Mouse (Mus musculus) retina, adult 2 months (tissue): ENCODE measurements around the gene Rbm20.
"Not testable (repeated sequence)": the region's sequence is repeated elsewhere in the genome, so short reads cannot be mapped to it uniquely, and the experiment has no call there.

Experiments used
- DNase-seq: peaks from one replicate; pipeline ENCODE4 v3.0.0-alpha.2; 2012; ENCODE audit warnings: low read depth, low spot score

The Rbm20 gene

DNA sequence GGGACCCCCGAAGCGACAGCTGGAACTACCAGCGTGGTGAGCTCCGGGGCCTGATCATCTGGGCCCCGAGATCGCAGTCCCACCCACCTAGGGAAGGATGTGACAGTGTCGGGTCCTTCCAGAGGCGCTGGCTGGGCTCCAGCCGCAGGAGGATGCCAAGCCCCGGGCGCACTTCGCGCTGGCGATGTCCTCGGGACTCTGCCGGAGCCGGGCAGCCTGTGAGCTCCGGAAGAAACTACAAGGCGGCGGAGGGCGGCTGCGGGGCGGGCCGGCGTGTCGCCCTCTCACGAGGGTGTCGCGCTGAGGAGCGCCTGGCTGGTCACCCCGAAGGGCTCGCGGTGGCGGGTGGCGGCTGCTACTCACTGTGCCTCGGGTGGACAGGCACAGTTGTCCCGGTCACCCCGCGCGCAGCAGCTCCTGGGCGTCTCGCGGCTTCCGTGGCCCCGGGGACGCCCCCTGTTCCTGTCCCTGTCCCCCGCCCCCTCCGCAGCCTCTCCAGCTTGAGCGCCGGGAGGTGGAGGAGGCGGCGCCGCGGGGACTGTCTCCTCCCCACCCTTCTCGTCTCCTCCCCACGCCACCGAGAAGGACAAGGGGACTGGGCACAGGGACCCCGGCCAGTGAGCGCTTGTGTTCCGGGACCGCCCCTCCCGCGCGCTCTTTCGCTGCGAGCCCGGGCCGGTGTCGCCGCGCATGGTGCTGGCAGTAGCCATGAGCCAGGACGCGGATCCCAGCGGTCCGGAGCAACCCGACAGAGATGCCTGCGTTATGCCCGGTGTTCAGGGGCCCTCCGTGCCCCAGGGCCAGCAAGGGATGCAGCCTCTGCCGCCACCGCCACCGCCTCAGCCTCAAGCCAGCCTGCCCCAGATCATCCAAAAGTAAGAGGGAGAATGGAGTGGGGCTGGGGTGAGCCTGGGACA is at the start of gene Rbm20:
Rbm20 (plus strand) TSS at position 589 of the 917 bp plus-strand sequence.
- no peak for DNase-seq

DNA sequence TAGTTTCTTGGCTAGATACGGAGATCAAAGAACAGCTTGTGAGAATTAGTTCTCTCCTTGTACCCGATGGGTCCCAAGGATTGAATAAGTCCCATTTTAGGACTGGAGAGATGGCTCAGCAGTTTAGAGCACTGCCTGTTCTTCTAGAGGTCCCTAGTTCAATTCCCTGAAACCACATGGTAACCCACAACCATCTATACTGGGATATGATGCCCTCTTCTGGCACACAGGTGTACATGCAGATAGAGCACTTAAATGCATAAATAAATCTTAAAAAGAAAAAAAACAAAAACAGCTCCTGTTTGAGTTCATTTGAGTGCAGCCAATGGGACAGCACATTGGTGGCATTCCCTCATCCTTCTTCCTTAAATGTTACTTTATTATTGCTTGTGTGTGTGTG is 39.1 kb upstream of the Rbm20 start:
- no peak for DNase-seq

DNA sequence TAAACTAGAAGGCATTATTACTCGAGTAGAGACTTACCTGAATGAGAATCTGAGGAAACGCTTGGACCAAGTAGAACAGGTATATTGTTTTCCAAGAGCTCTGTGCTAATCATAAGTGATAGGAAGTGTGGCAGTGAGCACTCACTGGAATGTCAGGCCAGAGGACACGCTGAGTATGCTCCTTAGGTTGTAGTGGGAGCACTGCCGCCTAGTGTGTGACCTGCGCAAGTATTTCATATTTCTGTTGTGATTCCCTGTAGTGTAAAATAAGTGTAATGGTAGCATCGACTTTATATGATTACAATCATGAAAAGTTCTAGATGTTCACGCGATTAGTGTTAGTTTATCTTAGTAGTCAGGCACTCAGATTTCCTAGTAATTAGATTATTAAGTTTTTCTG is 38.4 kb upstream of the Rbm20 start:
- DNase-seq: no peak

DNA sequence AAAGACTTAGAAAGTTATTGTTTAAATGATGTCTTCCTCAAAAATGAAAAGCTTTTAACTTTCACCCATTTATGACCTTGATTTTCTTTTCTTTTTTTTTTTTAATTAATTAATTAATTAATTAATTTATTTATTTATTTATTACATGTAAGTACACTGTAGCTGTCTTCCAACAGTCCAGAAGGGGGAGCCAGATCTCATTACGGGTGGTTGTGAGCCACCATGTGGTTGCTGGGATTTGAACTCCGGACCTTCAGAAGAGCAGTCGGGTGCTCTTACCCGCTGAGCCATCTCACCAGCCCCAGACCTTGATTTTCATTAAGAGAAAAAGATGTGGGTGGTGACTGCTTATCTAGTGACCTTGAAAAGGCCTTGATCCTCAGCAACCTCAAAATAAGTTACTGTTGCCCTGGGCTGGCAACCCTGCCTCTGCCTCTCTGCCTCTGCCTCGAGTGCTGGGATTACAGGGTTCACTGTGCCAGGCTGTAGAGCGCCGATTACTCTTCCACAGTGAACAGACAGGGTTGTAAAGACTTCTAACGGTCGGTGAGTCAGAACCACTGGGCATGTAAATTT is 33.0 kb upstream of the Rbm20 start:
- DNase-seq: no peak

DNA sequence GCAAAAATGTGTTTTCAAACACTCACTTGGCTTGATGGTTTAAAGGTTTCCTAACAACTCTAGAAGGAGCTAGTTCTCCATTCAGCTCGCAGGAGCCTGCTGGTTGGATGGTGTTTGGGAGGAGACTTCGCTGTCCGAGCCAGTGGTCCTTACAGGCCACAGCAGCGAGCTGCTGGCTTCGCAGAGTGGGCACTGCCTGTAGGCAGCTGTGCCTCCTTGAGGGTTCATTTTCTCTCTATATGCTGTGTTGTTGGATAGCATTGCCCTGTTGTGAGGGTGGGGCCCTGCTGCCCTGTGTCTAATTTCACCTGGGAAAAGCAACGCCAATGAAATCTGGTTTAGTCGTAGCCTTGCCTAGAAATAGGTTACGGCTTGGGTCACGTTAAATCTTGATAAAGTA is 29.8 kb upstream of the Rbm20 start:
- DNase-seq: no peak

DNA sequence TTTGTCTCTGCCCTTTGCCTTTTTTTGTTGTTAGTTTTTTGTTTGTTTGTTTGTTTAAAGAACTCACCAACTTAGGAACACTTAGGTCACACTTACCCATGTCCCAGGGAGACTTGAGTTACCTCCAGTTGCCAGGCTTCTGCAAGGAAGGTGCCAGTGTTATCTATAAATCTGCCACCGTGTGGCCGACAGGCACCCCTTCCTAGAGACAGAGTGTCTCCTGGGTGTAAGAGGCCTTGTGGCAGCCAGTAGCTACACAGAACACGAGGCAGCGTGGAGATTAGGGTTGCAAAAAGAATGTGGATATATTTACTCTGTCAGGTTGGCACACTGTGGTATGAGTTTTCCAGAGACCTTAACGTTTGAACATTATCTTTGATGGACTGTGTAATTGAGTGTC is 29.1 kb upstream of the Rbm20 start:
- DNase-seq: no peak

DNA sequence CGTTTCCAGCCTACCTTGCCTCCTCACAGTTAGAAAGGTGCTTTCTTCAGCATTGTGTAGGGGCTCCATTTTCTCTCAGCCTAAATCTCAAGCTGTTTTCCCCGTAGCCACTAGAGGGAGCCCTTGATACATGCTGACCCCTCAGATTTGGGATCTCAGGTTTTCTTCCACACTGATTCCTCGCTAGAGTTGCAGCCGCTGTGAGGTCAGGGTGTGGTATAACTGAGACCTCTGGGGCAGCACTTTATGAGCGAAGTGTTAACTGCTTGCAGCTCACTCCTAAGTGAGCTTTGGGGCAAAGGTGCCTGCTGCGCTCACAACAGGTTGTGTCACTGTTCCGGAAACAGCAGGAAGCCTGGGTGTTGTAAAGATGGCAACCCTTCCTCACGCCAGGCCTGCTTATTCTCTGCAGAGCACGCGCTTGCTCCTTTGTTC is 28.3 kb upstream of the Rbm20 start:
- DNase-seq: peak; percentile 60

DNA sequence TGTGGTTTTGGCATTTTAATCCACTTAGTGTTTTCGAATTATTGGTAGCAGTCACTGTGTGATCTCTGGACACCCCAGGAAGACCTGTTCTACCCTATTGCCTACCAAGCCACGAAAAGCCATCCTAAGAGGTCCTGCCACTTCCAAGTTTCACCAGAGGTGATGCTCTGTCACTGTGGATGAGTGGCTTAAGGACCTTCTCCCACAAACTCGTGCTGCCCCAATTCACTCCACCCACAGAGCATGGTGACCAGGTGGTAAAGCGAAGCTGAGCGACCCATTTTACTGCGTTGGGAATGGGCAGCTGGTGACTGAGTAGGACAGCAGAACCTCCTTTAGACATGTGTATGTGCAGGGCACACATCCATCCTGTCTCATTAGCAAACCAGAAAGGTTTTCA is 27.7 kb upstream of the Rbm20 start:
- no peak for DNase-seq

DNA sequence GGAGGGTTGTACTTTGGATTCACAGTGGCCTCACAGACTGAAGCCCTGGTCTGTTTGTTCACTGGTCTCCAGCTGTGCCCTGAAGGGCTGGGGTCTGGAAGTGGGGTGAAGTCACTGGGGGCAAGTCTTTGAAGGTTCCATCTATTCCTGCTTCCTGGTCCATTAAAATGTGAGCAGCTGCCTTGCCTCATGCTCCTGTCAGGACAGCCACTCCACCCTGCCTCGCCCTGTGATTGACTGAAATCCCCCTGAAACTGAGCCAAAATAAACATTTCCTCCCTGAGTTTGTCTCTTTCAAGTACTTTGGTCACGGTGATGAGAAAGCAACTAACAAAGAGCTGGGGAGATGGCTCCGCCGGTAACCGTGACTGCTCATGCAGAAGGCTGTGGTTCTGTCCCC is 27.3 kb upstream of the Rbm20 start:
- no peak for DNase-seq

DNA sequence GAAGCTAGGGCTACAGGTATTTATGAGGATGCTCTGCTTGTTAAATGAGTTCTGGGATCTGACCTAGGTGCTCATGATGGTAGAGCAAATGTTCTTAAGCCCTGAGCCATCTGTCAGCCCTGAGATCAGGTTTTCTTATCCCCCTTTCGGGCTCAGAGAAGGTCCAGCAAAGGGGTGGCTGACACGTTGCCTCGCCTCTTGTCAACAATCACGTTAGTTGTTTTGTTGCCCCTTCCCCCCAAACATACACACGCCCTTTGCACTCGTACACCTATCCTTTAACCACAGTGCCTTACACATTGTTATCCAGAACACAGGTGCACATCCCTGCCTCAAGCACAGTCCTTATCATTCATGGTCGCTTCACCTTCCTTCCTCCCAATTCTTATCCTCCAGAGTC is 26.2 kb upstream of the Rbm20 start:
- no peak for DNase-seq

DNA sequence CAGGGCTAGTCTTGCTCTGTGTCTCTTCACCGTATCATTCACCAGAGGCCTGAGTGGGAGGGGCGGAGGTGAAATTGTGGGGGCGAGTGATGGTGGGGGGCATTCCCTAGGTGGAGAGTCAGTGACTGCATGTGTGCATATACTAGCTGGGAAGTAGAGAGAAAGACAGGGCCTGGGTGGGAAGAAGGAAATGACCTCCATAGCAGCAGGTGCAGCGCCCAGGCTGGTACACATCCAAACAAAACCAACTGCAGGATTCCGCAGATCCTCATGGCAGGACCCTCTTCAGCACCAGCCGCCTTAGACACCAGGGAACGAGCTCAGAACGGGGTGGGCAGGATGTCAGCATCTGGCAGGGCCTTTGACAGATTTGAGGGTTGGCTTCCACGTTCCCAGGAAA is 24.8 kb upstream of the Rbm20 start:
- no peak for DNase-seq

DNA sequence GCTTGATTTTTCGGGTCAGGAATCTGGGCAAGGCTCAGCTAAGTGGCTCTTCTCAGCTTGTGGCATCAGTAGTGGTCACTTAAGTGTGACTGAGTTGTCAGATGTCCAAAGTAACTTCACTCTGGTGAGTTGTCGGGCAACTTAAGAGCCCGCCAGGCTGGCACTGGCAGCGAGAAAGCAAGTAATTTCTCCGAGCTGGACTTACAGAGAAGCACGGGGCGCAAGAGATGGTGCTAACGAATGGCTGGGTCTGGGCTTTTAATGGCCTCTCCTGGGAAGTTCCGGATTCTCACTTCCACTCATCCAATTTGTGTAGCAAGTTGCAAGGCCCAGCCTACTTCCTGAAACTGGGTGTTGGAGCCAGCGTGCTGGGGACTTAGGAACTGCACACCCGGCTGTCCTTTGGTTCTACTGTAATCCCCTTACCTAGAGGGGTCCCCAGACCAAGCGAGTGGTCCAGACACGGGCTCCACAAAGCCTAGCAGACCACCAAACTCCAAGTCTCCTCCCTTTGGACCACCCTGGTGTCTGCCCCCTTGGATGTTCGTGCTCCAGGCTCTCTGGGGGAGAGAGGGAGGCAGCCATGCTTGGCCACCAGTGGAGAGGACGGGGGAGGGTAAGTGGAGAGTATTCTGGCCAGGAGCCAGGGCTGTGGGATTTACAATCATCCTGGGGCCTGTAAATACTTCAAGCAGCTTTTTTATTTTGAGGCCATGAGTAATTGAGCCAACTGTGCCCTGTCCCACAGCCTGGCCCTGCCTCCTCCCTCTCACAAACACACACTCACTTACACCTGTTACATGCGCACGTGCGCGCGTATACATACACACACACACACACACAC is 23.3 kb upstream of the Rbm20 start:
- DNase-seq: no peak

DNA sequence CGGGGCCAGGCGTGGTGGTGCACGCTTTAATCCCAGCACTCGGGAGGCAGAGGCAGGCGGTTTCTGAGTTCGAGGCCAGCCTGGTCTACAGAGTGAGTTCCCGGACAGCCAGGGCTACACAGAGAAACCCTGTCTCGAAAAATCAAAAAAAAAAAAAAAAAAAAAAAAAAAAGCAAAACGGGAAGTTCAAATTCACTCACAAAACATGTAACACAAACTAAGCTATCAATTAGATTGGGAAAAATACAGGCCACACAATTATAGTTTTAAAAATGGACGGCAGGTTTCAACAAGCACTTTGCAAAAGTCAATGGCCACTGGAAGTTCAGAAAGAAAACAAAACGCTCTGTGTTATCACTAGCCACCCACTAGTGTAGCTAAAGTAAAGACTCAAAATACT is 20.7 kb upstream of the Rbm20 start:
- not testable (repeated sequence) for DNase-seq

DNA sequence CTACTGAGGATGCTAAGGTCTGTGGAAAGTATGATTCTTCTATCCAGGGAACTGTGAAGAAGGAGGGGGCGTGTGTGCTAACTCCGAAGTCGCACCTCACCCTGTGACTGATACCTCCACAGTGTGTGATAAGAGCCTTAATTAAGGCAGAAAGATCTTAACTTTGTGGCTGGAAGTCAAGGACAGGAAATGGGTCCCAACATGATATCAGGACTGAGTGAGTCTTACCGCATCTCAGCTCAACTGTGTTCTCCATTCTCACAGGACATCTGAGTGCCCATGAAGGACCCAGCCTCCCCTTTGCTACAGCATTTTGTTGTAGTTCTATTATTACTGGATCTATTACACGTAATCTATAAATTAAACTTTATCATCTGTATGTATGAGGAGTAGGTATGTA is 19.7 kb upstream of the Rbm20 start:
- no peak for DNase-seq

DNA sequence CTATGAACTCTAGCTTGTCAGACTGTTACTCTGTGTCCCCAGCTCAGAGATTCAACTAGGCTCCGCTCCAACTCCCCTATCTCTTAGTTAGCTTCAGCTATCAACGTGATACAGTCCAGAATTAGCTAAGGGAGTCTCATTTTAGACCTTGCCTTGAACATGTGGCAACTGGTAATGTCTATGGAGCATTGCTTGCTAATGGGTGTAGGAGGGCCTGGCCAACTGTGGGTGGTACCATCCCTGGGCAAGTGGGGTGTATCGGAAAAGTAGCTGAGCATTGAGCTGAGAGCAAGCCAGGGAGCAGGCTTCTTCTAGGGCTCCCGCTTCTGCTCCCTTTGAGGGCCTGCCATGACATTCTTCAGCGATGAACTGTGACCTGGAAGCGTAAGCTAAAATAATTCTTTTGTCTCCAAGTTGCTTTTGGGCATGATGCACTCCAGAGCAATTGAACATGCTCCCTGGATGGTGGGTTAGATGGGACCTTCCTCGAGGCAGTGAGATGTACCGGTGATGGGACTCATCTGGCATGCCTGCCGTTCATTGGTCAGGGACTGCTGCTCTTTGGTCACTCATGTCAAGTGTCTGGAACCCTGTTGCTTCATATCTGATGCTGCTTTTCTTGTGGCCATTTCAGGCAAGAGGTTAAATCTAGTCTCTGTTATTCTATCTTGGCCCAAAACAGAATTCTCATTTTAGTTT is 16.2 kb upstream of the Rbm20 start:
- DNase-seq: no peak

DNA sequence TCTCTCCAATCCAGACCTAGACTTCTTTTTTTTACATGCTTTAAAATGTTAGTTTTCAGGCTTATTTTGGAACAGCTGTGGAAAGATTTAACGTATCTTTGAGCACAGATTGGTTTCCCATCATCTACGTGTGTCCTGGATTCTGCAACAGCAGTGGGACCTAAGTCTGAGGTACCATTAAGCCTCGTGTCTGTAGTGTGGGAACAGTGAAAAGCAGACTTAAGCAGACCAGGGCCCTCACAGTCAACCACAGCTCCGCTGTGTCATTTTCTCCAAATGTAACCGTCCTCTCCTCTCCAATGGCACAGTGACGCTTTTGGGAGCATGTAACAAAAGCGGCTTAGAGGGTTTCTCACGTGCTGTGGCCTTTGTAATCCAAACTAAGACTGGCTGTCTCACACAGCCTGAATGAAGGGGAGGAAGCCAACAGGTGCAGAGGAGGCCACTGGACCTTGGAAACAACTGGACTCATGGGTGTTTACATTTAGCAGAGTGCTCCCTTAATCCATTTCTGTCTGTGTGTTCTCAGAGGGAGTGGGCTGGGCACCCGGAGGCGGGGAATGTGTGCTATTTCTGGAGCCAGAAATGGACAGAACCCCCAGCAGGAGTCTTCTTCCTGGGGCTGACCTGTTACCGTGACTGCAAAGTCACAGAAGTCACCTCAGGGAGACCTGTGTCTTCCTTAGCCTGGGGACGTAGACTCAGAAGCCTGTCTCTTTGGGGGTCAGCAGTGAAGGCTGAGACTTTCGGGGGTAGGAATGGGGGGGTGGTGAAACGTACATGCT is 15.0 kb upstream of the Rbm20 start:
- DNase-seq: no peak

DNA sequence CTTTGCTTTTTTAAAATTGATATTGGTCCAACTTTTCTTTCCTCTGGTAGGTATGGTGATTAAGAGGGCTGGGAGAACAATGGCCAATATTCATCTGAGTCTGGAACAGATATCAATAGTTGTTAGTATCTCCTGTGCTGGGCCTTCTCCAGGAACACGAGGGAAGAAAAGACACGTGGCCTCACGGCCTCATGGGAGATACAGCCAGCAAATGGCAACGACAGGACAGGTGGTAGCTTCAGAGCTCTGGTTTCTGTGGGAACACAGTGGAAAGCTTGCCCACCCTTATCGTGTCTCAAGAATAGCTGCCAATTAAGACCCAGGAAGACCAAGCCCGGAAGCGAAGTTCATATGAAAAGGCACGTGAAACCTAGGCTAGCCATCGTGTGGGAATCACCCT is 12.3 kb upstream of the Rbm20 start:
- no peak for DNase-seq

DNA sequence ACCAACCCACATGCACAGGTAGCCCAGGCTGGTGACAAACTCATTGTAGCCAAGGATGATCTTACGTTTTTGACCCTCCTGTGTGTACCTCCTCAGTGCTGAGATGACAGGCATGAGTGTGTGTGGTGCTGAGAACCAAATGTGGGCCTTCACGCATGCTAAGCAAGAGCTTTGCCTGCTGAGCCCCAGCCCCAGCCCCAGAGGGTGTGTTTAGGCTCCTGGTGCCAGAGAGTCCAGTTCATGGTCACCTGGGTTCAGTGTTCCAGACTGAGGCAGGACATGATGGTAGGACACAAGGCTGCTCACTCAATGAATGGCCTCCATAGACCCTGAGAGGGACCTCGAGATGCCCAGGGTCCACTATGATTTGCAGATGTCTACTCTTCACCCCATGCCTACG is 11.7 kb upstream of the Rbm20 start:
- no peak for DNase-seq

DNA sequence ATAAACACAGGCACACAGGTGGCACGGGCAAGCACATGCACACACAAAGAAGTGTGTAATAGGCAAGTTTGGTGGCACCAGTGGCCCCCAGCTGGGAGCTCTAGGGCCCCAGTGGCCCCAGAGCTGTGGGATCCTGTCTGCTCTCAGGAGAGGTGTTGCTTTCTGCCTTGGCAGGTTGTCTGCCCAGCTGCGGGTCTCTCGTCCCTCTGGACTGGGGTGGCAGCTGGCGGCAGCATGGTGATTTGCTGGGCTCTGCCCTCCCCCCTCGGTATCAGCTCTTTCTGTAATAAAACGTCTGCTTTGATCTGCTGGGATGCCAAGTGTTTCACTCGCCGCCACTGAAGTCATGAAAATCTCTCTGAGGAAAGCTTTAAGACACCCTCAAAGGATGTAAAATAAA is 10.4 kb upstream of the Rbm20 start:
- DNase-seq: no peak

DNA sequence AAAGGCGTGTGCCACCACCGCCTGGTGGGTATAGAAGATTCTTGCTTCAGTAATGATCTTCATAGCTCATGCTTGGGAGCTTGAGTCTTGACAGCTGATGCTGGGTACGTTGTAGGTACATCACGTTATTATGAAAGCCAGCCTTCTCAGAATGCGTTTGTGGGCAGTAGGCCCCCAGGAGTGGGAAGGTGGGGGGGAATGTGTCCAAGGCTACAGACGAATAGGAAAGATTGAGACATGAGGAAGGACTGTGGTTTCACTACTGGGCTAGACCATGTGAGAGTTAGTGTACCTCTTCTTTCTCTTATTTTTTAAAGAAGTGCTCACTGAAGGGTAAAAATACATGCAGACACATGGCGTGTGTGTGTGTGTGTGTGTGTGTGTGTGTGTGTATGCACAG is 8.3 kb upstream of the Rbm20 start:
- no peak for DNase-seq

DNA sequence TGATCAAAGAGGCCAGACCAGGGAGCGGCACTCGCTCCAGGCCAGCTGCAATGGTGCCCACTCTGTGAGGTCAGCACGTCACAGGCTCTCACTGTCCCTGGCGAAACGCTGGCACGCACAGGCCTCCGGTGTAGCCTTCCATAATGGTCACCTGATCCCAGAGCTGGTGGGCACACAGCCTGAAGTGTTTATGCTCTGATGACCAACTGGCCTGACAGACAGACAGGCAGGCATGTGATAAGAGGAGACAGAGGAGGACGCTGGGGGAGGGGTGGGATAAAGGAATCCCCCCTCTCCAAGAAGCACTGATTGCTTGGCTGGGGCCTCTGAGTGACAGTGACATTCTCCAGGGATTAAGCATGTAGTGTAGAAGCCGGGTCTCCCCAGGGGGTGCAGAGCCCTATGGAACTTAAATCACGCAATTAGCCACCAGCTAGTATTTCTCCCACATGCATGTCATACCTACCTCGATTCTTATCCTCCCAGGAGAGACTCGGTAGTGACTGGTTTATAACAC is 6.4 kb upstream of the Rbm20 start:
- no peak for DNase-seq
